Mouse (Mus musculus) kidney, postnatal 0 days (tissue): ENCODE measurements around the gene Calm1. TPM values are rescaled to one million over a fixed set of nuclear protein-coding genes. Genes with fewer than 3 reads are reported as not detected.
A peak's percentile ranks its signal among the peaks of the same experiment; 100 is the strongest.

Experiments used
- ATAC-seq: fragments of 200-750 bp; cut with Nextera tagmentation; replicated peaks from 2 replicates; pipeline ENCODE4 v1.8.0; 2017; ENCODE audit warnings: low read depth, moderate number of reproducible peaks, moderate TSS enrichment, moderate library complexity; ENCODE audit not compliant: low FRiP score
- DNase-seq: peaks from one replicate; pipeline ENCODE4 v3.0.0-alpha.2; 2016; ENCODE audit warnings: low spot score
- H3K27ac ChIP-seq: fragments of 300-500 bp; sonication (generic); 2 replicates; pipeline ENCODE4 v1.5.1; 2014; ENCODE audit warnings: mild to moderate bottlenecking
- H3K27me3 ChIP-seq: fragments of 300-500 bp; sonication (generic); 2 replicates; pipeline ENCODE4 v1.6.1; 2014; ENCODE audit warnings: low read length, mixed read lengths; ENCODE audit not compliant: insufficient read depth
- H3K36me3 ChIP-seq: fragments of 300-500 bp; sonication (generic); 2 replicates; pipeline ENCODE4 v1.6.1; 2014; ENCODE audit warnings: low read length, mixed read lengths; ENCODE audit not compliant: insufficient read depth
- H3K4me1 ChIP-seq: fragments of 300-500 bp; sonication (generic); replicated peaks from 2 replicates; pipeline ENCODE4 v1.6.1; 2014; ENCODE audit warnings: antibody characterized with exemption, low read length, mixed read lengths; ENCODE audit not compliant: insufficient read depth
- H3K4me2 ChIP-seq: fragments of 300-500 bp; sonication (generic); 2 replicates; pipeline ENCODE4 v1.6.1; 2014; ENCODE audit warnings: mild to moderate bottlenecking, low read length, moderate library complexity, mixed read lengths
- H3K4me3 ChIP-seq: fragments of 300-500 bp; sonication (generic); replicated peaks from 2 replicates; pipeline ENCODE4 v1.5.1; 2014; ENCODE audit warnings: low read depth, low read length
- H3K9ac ChIP-seq: fragments of 300-500 bp; sonication (generic); 2 replicates; pipeline ENCODE4 v1.6.1; 2014; ENCODE audit warnings: low read depth, low read length
- H3K9me3 ChIP-seq: fragments of 300-500 bp; sonication (generic); replicated peaks from 2 replicates; pipeline ENCODE4 v1.6.1; 2016; ENCODE audit warnings: low read length, inconsistent platforms, mixed read lengths
- CTCF ChIP-seq: IDR thresholded peaks from 2 replicates; pipeline ENCODE4 v1.5.1; 2016; ENCODE audit warnings: antibody characterized with exemption, low read depth, mild to moderate bottlenecking, moderate library complexity
- WGBS: fragments of 180-500 bp; shearing (Covaris S2); extraction: QIAGEN DNeasy Blood & Tissue Kit; methylation state at CpG from one replicate; pipeline ENCODE4 v1.1.7; 2014; 5-methylcytosine and 5-hydroxymethylcytosine counted together
- polyA plus RNA-seq: library from polyadenylated mRNA; unstranded; fragments of >200 nt; fragmentation: Nextera tagmentation; extraction: Ambion mirVana; gene quantifications from 2 replicates; pipeline ENCODE4 v1.2.1, GENCODE M21; 2015

Calm1 gene
- polyA plus RNA-seq, 1 experiment from 2014 or later: 1,372 TPM

DNA sequence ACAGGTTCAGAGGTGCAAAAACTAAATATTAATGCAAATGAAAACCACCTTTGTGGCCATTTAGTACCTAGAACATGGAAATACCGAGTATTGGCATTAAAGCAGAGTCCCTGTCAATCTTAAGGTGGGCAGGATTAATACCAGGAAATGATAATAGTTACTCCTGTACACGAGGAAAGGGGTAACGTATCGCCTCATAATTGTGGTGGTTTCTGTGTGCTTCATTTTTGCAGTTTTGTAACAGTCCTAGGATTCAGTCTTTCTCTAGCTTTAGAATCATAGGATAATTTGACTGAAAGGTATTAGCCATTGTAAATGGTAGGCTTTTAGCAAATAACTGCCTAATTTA, 2.1 kb downstream of the Calm1 start:
- Histone ChIP-seq H3K4me3 (peak overlapping the region; percentile 92), H3K4me2 (peak overlapping the region; percentile 88), H3K27me3 (no peaks in the 10 kb centered on the region), H3K9ac (no peak overlapping the region), H3K27ac (no peak overlapping the region), H3K4me1 (peaks cover 4% of the 10 kb centered on the region; the same call in 1 of the 2 replicates), H3K9me3 (no peaks in the 10 kb centered on the region), H3K36me3 (peaks cover 35% of the 10 kb centered on the region)
- ATAC-seq (no peak), DNase-seq (no peak)
- 30% methylated on average over 4 of the region's 4 CpGs for WGBS
- no peak for TF ChIP-seq CTCF

GRCm38 (mm10) chr12:100201838-100202237, 2.6 kb downstream of the Calm1 start:
- peak; percentile 100 for TF ChIP-seq CTCF
- ATAC-seq: no peak
- peaks cover 4% of the 10 kb centered on the region; the same call in 1 of the 2 replicates for H3K4me1 ChIP-seq
- H3K27me3 ChIP-seq: no peaks in the 10 kb centered on the region
- no peak overlapping the region for H3K9ac ChIP-seq
- DNase-seq: peak; percentile 98
- 1% methylated on average over 13 of the region's 13 CpGs for WGBS
- H3K4me3 ChIP-seq: peak overlapping the region; percentile 92
- H3K27ac ChIP-seq: no peak overlapping the region
- H3K36me3 ChIP-seq: peaks cover 35% of the 10 kb centered on the region
- peak overlapping the region; percentile 88 for H3K4me2 ChIP-seq
- no peaks in the 10 kb centered on the region for H3K9me3 ChIP-seq

DNA sequence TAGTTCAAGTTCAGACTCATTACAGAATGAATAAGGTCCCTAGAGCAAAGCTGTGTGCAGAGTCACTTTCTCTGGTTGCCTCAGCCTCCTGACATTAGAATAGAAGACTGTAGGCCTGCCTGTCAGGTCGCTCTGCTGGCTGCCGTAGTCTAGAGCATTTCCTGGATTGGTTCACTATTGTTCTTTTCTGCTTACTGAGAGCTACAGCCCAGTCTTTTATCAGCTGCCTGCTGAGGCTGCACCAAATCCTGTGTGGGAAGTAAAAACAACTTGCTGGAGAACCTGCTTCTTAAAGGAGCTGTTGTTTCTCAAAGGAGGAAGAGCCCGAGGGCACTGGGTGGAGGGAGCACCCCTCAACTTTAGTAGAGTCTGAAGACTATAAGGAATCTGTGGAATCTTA, 4.5 kb downstream of the Calm1 start:
- WGBS: 64% methylated on average over 3 of the region's 3 CpGs
- Histone ChIP-seq H3K4me3 (no peak overlapping the region), H3K4me2 (no peak overlapping the region), H3K9ac (no peak overlapping the region), H3K36me3 (peaks cover 45% of the 10 kb centered on the region), H3K27ac (no peak overlapping the region), H3K4me1 (peaks cover 4% of the 10 kb centered on the region; the same call in 1 of the 2 replicates), H3K27me3 (no peaks in the 10 kb centered on the region), H3K9me3 (no peaks in the 10 kb centered on the region)
- DNase-seq (no peak), ATAC-seq (no peak)
- TF ChIP-seq CTCF: no peak

GRCm38 (mm10) chr12:100205156-100205555, 5.9 kb downstream of the Calm1 start:
- Histone ChIP-seq H3K4me3 (no peak overlapping the region), H3K27me3 (no peaks in the 10 kb centered on the region), H3K9me3 (no peaks in the 10 kb centered on the region), H3K9ac (no peak overlapping the region), H3K36me3 (peaks cover 53% of the 10 kb centered on the region), H3K4me1 (peaks cover 4% of the 10 kb centered on the region; the same call in 1 of the 2 replicates), H3K27ac (no peak overlapping the region), H3K4me2 (no peak overlapping the region)
- DNase-seq (no peak), ATAC-seq (no peak)
- TF ChIP-seq CTCF: no peak
- 90% methylated on average over 8 of the region's 8 CpGs for WGBS

GRCm38 (mm10) chr12:100206521-100206920, 7.3 kb downstream of the Calm1 start:
- no peaks in the 10 kb centered on the region for H3K27me3 ChIP-seq
- no peak overlapping the region for H3K9ac ChIP-seq
- peaks cover 4% of the 10 kb centered on the region; the same call in 1 of the 2 replicates for H3K4me1 ChIP-seq
- no peaks in the 10 kb centered on the region for H3K9me3 ChIP-seq
- no peak for DNase-seq
- H3K27ac ChIP-seq: peak overlapping the region; percentile 10; the same call in 1 of the 2 replicates
- H3K4me2 ChIP-seq: no peak overlapping the region
- 46% methylated on average over 3 of the region's 3 CpGs for WGBS
- TF ChIP-seq CTCF: no peak
- ATAC-seq: no peak
- peaks cover 53% of the 10 kb centered on the region for H3K36me3 ChIP-seq
- no peak overlapping the region for H3K4me3 ChIP-seq

GRCm38 (mm10) chr12:100206926-100207325, 7.7 kb downstream of the Calm1 start:
- WGBS: 39% methylated on average over 5 of the region's 5 CpGs
- H3K27ac ChIP-seq: peak overlapping the region; percentile 10; the same call in 1 of the 2 replicates

More at GRCm38 (mm10) chr12:100206926-100207325, 7.7 kb downstream of the Calm1 start:
- no peak for TF ChIP-seq CTCF
- ATAC-seq: no peak
- no peak overlapping the region for H3K9ac ChIP-seq
- H3K4me1 ChIP-seq: peaks cover 4% of the 10 kb centered on the region; the same call in 1 of the 2 replicates
- no peaks in the 10 kb centered on the region for H3K9me3 ChIP-seq
- H3K4me3 ChIP-seq: no peak overlapping the region
- no peak overlapping the region for H3K4me2 ChIP-seq
- peaks cover 53% of the 10 kb centered on the region for H3K36me3 ChIP-seq
- no peaks in the 10 kb centered on the region for H3K27me3 ChIP-seq
- DNase-seq: peak; percentile 66
